Mouse (Mus musculus) forebrain, embryonic 15.5 days (tissue): Measurements from ENCODE around the gene Psma1. TPM values are rescaled to one million over a fixed set of nuclear protein-coding genes. Genes with fewer than 3 reads are reported as not detected.
A peak's percentile ranks its signal among the peaks of the same experiment; 100 is the strongest.

ENCODE experiments used
- ATAC-seq: fragments of 200-750 bp; cut with Nextera tagmentation; replicated peaks from 2 replicates; pipeline ENCODE4 v1.8.0; 2017; ENCODE audit warnings: mild to moderate bottlenecking, moderate TSS enrichment, moderate library complexity
- H3K27ac ChIP-seq: fragments of 300-500 bp; sonication (generic); replicated peaks from 2 replicates; pipeline ENCODE4 v1.5.1; 2015; ENCODE audit warnings: mild to moderate bottlenecking, inconsistent platforms
- H3K27me3 ChIP-seq: fragments of 300-500 bp; sonication (generic); 2 replicates; pipeline ENCODE4 v1.6.1; 2015; ENCODE audit warnings: inconsistent platforms
- H3K36me3 ChIP-seq: fragments of 300-500 bp; sonication (generic); 2 replicates; pipeline ENCODE4 v1.6.1; 2015; ENCODE audit warnings: mild to moderate bottlenecking, inconsistent platforms
- H3K4me1 ChIP-seq: fragments of 300-500 bp; sonication (generic); 2 replicates; pipeline ENCODE4 v1.6.1; 2015; ENCODE audit warnings: inconsistent platforms
- H3K4me2 ChIP-seq: fragments of 300-500 bp; sonication (generic); replicated peaks from 2 replicates; pipeline ENCODE4 v1.6.1; 2015; ENCODE audit warnings: mild to moderate bottlenecking, inconsistent platforms
- H3K4me3 ChIP-seq: fragments of 300-500 bp; sonication (generic); 2 replicates; pipeline ENCODE4 v1.5.1; 2015; ENCODE audit warnings: mild to moderate bottlenecking, inconsistent platforms
- H3K9ac ChIP-seq: fragments of 300-500 bp; sonication (generic); replicated peaks from 2 replicates; pipeline ENCODE4 v1.6.1; 2015; ENCODE audit warnings: mild to moderate bottlenecking, inconsistent platforms
- H3K9me3 ChIP-seq: fragments of 300-500 bp; sonication (generic); 2 replicates; pipeline ENCODE4 v1.6.1; 2016; ENCODE audit warnings: inconsistent platforms
- WGBS: fragments of 180-500 bp; shearing (Covaris S2); methylation state at CpG from one replicate; pipeline ENCODE4 v1.1.7; 2015; ENCODE audit warnings: mixed read lengths; 5-methylcytosine and 5-hydroxymethylcytosine counted together
- polyA plus RNA-seq: library from polyadenylated mRNA; unstranded; fragments of >200 nt; fragmentation: Nextera tagmentation; extraction: Ambion mirVana; gene quantifications from 2 replicates; pipeline ENCODE4 v1.2.1, GENCODE M21; 2015

The Psma1 gene
- 389 and 404 TPM in 2 replicates for polyA plus RNA-seq

DNA sequence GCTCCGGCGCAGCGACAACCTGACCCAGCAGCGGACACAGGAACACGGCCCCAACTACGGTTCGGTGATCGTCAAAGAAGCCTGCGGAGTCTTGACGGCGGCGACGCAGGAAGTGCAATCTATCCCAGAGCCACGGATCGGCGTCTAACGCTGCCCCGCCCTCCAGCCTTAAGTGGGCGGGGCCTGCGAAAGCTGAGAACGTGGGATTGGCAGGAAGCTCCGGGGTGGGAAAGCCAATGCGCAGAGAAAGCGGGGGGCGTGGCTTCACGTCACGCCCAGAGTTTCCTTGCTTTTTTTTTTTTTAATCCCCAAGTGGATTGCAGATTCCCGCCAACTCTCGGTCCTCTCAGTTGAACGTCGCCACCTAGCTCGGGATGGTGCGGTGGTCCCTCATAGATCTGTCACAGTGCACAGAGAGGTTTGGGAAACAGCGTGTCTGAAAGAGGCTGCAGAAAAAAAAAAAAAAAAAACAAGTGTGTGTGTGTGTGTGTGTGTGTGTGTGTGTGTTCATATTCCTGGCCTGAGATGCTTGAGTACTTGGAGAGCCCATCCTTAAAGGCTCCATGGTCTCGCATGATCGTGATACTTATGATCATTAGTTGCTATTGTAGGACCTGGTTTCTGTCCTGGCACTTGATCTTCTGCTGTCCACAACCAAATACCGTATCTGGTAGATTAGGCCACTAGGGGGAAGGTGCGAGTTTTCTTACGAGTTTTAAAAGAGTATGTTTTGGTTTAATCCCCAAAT is at the start of gene Psma1:
Psma1 (minus strand) TSS at position 114 of the 748 bp plus-strand sequence.
- peak; percentile 94 for ATAC-seq
- Histone ChIP-seq H3K27ac (peak within 1 kb of the TSS; percentile 58), H3K4me3 (peak within 1 kb of the TSS; percentile 83), H3K27me3 (no peaks in the 10 kb centered on the region), H3K4me1 (peaks cover 25% of the 10 kb centered on the region), H3K9me3 (no peaks in the 10 kb centered on the region), H3K9ac (peak within 1 kb of the TSS; percentile 91), H3K36me3 (peaks cover 24% of the 10 kb centered on the region), H3K4me2 (peak within 1 kb of the TSS; percentile 73)
- WGBS: 1% methylated on average over 39 of the region's 39 CpGs

DNA sequence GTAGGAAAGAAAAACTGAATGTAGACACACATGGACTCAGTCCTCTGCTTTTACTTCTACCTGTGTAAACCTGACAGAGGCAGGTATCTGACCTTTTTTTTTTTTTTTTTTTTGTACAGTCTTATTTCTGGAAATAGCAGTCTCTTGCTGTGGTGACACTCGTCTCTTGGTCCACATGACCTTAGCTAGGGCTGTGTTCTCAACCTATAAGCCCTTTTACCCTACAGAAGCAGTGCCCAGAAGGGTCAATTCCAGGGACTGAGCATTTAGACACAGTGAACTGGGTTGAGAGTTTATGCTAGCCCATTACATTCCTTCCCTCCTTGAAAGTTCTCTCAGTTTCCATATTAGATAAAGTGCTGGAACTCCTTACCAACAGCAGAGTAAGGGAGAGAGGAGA is 47.6 kb upstream of the Psma1 start:
- H3K4me2 ChIP-seq: no peak overlapping the region
- WGBS: 78% methylated on average over 1 of the region's 1 CpGs
- ATAC-seq: no peak
- peaks cover 15% of the 10 kb centered on the region for H3K4me1 ChIP-seq
- no peaks in the 10 kb centered on the region for H3K36me3 ChIP-seq
- H3K27ac ChIP-seq: 0 out of 2 replicates have a peak overlapping the region, but pooled peaks have one; percentile 58
- no peaks in the 10 kb centered on the region for H3K9me3 ChIP-seq
- H3K9ac ChIP-seq: no peak overlapping the region
- no peak overlapping the region for H3K4me3 ChIP-seq
- no peaks in the 10 kb centered on the region for H3K27me3 ChIP-seq

DNA sequence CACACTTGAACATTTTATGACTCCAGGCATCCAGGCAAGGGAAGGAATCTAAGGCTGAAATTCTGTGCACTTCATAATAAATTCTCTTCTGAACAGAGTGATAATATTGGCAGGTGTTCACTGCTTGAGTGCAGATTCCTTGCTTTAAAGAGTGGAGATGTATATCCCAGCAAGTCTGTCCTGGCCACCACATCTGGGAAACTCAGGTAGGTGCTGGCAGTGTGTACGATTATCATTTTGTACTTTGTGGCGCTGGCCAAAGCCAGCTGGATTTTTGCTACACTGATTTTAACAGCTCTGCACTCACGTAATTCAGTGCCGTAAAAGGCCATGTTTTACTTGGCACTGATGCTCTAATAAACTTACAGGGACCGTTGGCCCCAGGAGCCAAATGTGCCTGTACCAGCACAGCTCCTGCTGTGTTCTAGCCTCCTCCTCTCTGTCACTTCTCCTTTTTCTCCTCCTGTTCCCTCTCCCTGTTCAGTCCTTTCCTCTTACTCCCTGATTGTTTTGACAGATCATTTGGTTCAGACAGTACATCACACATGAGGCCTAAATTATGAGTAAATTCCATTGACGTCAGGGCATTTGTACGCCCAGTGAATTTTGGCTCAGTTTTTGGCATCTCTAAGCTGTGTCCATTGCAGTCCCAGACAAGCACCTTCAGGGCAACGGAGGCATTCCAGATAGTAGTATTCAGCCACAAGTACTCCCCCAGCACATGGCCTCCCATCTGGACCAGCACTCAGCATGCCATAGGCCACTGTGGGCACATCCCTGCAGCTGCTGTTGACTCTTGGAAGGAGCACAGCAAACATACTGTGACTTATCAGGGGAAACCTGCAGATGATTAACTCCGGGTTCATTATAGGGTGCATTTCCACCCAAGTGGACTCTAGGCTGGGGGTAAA is 46.9 kb upstream of the Psma1 start:
- Histone ChIP-seq H3K4me1 (peaks cover 15% of the 10 kb centered on the region), H3K36me3 (no peaks in the 10 kb centered on the region), H3K9ac (no peak overlapping the region), H3K4me3 (no peak overlapping the region), H3K4me2 (no peak overlapping the region), H3K27me3 (no peaks in the 10 kb centered on the region), H3K27ac (peak overlapping the region; percentile 58), H3K9me3 (no peaks in the 10 kb centered on the region)
- WGBS: 62% methylated on average over 9 of the region's 9 CpGs
- ATAC-seq: peak; percentile 66

DNA sequence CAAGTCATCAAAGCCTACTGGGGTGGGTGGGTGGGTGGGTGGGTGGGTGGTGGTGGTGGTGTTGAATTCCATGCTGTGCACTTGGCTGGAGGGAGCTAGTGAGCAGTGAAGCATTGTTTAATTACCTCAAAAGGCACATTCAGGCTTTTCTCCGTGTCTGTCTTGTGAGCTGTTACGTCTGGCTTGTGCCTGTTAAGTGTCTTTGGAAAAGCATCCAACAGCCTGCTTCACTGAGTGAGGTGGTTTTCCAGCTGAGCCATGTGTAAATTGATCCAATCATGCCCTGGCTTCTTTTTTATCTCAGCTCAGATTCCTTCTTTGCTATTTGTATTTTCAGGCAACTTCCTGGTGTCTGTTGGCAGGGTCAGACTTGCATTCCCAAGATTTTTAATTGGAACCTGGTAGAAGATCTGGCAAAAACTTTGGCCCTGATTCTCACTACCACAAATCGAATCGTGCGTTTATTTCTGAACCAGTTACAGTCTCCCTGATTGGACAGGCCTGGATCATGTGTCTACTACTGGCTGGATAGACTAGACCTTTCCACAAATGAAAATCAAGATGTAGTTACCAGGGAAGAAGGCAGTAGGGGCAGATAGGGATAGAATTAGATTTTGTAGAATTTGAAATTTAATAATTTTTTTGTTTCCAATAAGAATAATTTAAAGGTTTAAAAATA is 45.9 kb upstream of the Psma1 start:
- no peak overlapping the region for H3K9ac ChIP-seq
- peaks cover 23% of the 10 kb centered on the region for H3K4me1 ChIP-seq
- peak overlapping the region; percentile 51 for H3K27ac ChIP-seq
- H3K4me2 ChIP-seq: no peak overlapping the region
- no peak overlapping the region for H3K4me3 ChIP-seq
- peak; percentile 78 for ATAC-seq
- no peaks in the 10 kb centered on the region for H3K27me3 ChIP-seq
- H3K9me3 ChIP-seq: no peaks in the 10 kb centered on the region
- 30% methylated on average over 5 of the region's 5 CpGs for WGBS
- no peaks in the 10 kb centered on the region for H3K36me3 ChIP-seq

DNA sequence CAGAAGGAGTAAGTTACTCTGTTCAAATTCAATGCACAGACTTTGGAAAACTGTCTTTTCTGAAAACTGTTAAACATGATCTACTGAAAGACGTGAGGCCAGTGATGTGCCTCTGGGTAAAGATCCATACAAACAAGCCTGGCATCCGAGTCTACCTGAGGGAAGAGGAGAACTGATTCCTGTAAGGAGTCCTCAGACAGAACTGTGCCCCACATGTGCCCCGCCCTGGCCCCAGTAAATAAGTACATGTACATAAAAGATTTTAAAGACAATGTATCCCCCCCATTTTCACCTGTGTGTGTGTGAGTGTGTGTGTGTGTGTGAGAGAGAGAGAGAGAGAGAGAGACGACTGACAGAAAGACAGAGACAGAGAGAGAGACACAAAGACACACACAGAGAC is 42.0 kb upstream of the Psma1 start:
- Histone ChIP-seq H3K27ac (no peak overlapping the region), H3K9me3 (no peaks in the 10 kb centered on the region), H3K9ac (no peak overlapping the region), H3K4me2 (no peak overlapping the region), H3K36me3 (no peaks in the 10 kb centered on the region), H3K4me3 (no peak overlapping the region), H3K4me1 (peaks cover 26% of the 10 kb centered on the region), H3K27me3 (peaks cover 10% of the 10 kb centered on the region; the same call in 1 of the 2 replicates)
- no peak for ATAC-seq
- WGBS: 87% methylated on average over 4 of the region's 4 CpGs

DNA sequence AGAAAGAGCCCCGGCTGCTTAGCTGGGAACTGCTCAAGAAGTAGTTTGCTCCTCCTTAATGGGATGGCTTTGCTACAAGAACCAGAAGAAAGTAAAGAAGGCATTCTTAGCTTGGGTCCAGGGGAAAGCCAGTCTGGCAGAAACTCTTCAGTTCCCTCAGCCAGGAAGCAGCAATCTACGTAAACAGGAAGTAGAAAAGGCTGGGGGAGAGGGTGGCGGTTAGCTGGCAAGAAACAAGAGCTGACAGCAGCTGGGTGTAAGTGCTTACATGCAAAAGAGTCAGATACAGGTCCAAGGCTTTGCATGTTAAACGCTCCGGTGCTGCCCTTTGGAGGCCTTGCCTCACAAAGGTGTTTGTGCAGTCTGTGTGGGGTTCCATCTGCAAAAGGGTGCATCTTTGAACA is 41.5 kb upstream of the Psma1 start:
- no peak overlapping the region for H3K4me3 ChIP-seq
- ATAC-seq: no peak
- whole genome bisulfite sequencing: 55% methylated on average over 5 of the region's 5 CpGs

DNA sequence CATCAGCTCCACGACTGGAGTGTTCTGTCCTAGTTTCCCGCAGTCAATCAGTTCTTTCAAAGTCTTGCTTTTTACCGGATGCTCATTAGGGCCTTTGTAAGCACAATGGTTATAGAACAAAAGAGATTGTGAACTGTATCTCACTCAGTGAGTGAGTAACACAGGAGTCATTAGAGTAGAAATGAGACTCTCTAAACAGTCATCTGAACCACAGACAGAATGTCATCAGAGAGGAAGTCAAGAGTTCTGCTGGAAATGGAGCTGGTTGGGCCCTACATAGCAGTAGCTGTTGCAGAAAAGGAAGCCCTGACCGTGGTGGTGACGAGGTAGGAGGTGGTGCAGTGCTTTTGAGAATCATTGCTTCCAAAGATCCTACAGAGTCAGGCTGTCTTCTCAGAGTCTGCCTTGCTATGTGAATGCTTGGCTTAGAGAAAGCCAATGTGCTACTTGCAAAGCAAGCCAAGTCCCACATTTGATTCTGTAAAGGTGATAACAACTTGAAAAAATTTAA is 40.5 kb upstream of the Psma1 start:
- Histone ChIP-seq H3K27me3 (peaks cover 10% of the 10 kb centered on the region; the same call in 1 of the 2 replicates), H3K9ac (no peak overlapping the region), H3K4me3 (no peak overlapping the region), H3K9me3 (no peaks in the 10 kb centered on the region), H3K36me3 (no peaks in the 10 kb centered on the region), H3K27ac (peak overlapping the region; percentile 58), H3K4me2 (no peak overlapping the region), H3K4me1 (peaks cover 19% of the 10 kb centered on the region)
- 17% methylated on average over 5 of the region's 5 CpGs for WGBS
- no peak for ATAC-seq

More for the DNA sequence above, 41.5 kb upstream of the Psma1 start:
- H3K27ac ChIP-seq: peak overlapping the region; percentile 58
- H3K9ac ChIP-seq: no peak overlapping the region
- H3K4me1 ChIP-seq: peaks cover 23% of the 10 kb centered on the region
- no peaks in the 10 kb centered on the region for H3K9me3 ChIP-seq
- H3K27me3 ChIP-seq: peaks cover 10% of the 10 kb centered on the region; the same call in 1 of the 2 replicates
- H3K36me3 ChIP-seq: no peaks in the 10 kb centered on the region
- no peak overlapping the region for H3K4me2 ChIP-seq

DNA sequence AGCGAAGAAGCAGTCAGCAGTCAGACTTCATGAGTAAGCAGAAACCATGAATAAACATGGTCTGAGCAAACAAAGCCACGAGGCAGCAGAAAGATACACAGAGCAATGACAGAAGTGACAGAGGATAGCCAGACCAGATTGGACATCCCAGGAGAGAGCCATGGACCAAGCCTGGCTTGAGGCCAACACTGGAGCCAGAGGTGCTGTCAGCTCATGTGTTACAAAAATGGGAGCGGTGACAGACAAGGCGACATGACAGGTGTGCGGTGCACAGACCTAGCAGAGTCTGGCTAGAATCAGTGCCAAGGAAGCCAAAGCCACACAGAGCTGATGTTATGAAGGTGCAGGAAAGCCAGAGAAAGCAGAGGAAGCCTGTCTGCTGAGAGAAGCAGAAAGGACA is 35.3 kb upstream of the Psma1 start:
- no peak overlapping the region for H3K9ac ChIP-seq
- no peak overlapping the region for H3K4me2 ChIP-seq
- 57% methylated on average over 5 of the region's 5 CpGs for WGBS
- H3K27me3 ChIP-seq: peaks cover 10% of the 10 kb centered on the region; the same call in 1 of the 2 replicates
- peaks cover 1% of the 10 kb centered on the region; the same call in 1 of the 2 replicates for H3K4me1 ChIP-seq
- ATAC-seq: 0 out of 2 replicates have a peak, but pooled peaks have one; percentile 68
- H3K9me3 ChIP-seq: no peaks in the 10 kb centered on the region
- no peaks in the 10 kb centered on the region for H3K36me3 ChIP-seq
- H3K27ac ChIP-seq: peak overlapping the region; percentile 44
- no peak overlapping the region for H3K4me3 ChIP-seq

DNA sequence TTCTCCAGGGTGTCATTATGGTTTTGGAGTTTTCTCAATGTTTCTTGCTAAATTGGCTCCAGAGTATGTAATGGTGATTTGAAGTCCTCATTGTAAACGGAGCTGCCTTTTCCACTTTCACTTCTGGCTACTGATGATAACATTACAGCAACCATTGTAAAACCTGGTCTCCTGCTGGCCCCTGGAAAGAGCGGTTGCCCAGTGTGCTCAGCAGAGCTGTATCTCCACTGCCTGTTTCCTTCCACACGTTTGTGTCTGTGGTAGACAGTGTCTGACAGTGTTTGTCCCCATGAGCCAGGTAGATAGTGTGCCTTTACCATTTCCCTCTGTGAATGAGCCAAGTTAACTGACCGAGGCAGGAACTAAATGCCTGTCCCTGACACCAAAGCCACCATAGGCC is 33.1 kb upstream of the Psma1 start:
- no peak for ATAC-seq
- Histone ChIP-seq H3K27me3 (peaks cover 5% of the 10 kb centered on the region; the same call in 1 of the 2 replicates), H3K4me3 (no peak overlapping the region), H3K9me3 (no peaks in the 10 kb centered on the region), H3K4me2 (no peak overlapping the region), H3K36me3 (no peaks in the 10 kb centered on the region), H3K9ac (no peak overlapping the region), H3K27ac (no peak overlapping the region), H3K4me1 (no peaks in the 10 kb centered on the region)
- WGBS: 61% methylated on average over 4 of the region's 4 CpGs

DNA sequence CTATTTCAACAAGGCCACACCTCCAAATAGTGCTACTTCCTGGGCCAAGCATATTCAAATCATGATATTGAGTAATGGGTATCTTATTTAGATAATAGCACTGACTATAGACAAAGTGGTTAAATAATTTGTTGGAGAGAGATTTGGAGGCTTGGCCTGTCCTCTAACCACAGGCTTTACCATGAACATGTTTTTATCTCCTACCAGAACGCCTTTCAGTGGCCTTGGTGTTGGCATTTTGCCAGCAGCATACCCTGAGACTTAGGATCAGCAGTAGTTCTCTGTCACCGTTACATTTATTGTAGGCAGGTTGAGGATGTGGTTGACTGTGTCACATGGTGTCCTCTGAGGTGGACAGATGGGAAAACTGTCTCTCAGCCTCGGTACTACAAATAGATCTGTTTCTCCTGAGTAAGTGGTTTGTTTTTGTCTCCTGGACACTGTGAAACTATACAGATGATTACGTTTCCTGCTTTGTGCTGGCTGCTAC is 25.4 kb upstream of the Psma1 start:
- no peak overlapping the region for H3K27ac ChIP-seq
- no peaks in the 10 kb centered on the region for H3K9me3 ChIP-seq
- no peak overlapping the region for H3K4me3 ChIP-seq
- H3K36me3 ChIP-seq: no peaks in the 10 kb centered on the region
- no peaks in the 10 kb centered on the region for H3K4me1 ChIP-seq
- no peaks in the 10 kb centered on the region for H3K27me3 ChIP-seq
- WGBS: 81% methylated on average over 4 of the region's 4 CpGs
- no peak for ATAC-seq
- H3K4me2 ChIP-seq: no peak overlapping the region
- no peak overlapping the region for H3K9ac ChIP-seq

DNA sequence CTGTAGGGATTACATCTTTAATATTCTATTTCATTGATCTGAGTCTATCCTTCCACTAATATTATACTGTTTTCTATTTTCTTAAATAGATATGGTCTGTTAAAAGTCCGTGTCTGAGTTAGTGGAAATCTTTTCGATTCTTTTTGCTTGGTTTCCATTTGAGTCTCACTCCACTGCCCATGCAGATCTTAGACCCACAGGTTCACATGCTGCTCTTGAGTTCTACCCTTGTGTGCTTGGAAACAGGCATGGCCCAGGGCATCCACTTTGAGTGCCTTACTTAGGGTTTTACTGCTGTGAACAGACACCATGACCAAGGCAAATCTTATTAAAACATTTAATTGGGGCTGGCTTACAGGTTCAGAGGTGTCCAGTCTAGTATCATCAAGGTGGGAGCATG is 24.9 kb upstream of the Psma1 start:
- Histone ChIP-seq H3K4me2 (no peak overlapping the region), H3K27ac (no peak overlapping the region), H3K4me1 (no peaks in the 10 kb centered on the region), H3K9ac (no peak overlapping the region), H3K36me3 (no peaks in the 10 kb centered on the region), H3K27me3 (no peaks in the 10 kb centered on the region), H3K4me3 (no peak overlapping the region), H3K9me3 (no peaks in the 10 kb centered on the region)
- 87% methylated on average over 2 of the region's 2 CpGs for WGBS
- ATAC-seq: no peak
